Mouse (Mus musculus) effector memory CD4-positive, alpha-beta T cell, adult 7 months (primary cell): ENCODE results near the gene Dnali1. TPM values are rescaled to one million over a fixed set of nuclear protein-coding genes. Genes with fewer than 3 reads are reported as not detected.

Experiments
- polyA plus RNA-seq: library from polyadenylated mRNA; unstranded; fragments of 100-300 nt; shearing (Covaris generic); gene quantifications from one replicate; pipeline ENCODE4 v1.2.1, GENCODE M21; 2017

Dnali1 gene
- polyA plus RNA-seq: 0.29 TPM

DNA sequence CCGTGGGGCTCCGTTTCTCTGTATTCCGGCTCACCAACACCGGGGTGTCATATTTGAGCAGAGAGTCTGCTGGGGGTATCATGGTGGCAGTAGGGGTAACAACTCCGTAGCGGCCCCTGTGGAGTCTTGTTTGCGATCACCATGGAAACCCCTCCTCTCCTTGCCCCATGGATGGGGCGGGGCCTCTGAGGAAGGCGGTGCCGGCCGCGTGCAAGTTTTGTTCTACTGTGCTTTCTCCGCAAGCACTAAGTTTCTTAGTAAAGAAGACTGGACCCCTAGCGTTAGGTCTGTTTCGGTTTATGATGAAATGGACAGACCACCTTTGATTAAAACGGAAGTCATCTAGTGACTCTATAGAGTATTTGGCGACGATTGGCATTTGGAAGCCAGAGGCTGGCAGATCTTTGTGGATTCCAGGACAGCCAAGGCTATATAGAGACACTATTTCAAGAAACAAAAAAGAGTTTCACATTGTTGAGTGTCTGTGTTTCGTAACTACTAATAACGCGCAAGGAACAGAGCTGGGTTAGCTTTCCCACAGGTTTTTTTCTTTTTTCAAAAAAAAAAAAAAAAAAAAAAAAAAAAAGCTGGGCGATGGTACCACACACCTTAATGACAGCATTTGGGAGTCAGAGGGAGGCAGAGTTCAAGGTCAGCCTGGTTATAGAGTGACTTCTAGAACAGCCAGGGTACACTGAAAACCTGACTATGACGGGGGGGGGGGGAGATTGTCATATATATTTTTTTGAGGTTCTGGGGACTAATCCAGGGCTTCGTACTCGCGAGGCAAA is at the start of gene Dnali1:
TSS of gene Dnali1 (minus strand) at position 187 of the 791 bp plus-strand sequence.

DNA sequence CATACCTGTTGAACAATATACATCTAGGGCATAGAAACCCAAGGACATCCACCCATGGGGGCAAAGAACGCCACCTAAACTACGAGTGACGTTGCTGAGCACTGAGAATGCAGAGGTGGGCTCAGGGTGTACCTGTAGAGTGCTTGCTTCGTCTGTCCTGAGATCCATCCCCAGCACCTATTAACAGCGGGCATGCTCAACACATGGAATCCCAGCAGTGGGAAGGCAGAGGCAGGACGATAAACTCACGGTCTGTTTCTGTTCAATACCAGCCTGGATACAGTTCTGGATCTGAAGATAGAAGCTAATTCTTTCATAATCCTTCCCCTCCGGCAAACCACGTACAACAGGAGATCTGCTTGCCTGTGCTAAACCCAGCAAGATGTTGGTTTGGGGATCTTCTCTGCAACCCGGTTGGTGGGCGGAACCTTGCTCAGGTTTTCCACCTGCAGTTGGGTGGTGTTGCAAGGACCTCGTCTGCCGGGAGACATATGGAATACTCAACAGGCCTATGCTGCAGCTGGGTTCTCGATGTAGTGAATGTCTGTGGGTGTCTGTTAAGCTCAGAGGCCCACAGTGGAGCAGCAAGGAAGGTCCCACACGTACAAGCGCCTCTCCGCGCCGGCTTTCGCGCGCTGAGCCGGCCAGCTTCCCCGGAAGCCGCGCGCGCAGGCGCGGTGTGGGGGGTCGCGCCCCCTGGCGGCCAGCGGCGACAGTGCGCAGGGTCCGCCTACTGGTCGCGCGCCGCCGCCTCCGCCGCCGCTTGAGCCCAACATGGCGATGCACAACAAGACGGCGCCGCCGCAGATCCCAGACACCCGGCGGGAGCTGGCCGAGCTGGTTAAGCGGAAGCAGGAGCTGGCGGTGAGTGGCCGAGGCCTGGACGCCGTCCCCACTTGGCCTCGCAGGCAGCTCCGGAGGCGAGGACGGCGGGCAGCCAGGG is 19.2 kb upstream of the Dnali1 start, which contains the start of gene Meaf6:
TSS of gene Meaf6 (plus strand) at position 732 of the 943 bp plus-strand sequence.

DNA sequence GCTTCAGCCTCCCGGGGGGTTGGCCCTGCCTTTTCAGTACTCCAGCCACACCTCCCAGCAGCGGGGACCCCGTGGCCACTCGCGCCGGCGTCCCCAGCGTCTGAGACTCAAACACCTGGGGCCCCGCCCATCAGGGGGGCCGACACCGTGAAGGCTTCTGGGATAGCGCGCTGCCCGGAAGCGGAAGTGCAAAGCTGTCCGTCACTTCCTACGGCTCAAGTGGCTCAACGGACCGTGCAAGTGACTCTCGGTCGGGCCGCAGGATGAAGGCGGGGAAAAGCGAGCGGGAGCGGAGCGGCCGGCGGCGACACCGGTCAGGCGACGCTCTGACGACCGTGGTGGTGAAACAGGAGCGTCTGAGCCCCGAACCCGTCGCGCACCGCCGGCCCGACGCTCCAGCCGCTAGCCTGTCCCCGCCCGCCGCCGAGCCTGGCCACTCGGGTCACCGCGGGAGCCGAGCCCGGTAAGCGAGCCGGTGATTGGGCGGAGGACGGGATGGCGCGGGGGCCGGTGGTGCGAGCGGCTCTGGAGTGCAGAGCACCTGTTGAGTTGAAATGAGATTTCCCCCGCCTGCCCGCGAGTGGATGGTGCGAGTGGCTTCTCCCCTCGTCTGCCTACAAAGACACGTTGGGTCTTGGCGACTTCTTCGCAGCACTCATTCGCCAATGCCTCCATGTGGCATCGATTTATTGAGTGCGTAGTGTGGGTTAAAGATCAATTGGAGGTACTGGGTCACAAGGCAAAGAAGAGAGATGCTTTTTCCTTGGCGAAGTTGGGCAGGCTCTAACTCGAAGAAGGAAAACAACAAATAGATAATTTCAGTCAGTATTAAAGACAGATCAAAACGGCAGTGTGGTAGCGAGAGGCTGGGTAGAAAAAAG is 1.2 kb upstream of the Dnali1 start, which contains the start of gene Snip1:
TSS of gene Snip1 (plus strand) at position 183 of the 881 bp plus-strand sequence.

DNA sequence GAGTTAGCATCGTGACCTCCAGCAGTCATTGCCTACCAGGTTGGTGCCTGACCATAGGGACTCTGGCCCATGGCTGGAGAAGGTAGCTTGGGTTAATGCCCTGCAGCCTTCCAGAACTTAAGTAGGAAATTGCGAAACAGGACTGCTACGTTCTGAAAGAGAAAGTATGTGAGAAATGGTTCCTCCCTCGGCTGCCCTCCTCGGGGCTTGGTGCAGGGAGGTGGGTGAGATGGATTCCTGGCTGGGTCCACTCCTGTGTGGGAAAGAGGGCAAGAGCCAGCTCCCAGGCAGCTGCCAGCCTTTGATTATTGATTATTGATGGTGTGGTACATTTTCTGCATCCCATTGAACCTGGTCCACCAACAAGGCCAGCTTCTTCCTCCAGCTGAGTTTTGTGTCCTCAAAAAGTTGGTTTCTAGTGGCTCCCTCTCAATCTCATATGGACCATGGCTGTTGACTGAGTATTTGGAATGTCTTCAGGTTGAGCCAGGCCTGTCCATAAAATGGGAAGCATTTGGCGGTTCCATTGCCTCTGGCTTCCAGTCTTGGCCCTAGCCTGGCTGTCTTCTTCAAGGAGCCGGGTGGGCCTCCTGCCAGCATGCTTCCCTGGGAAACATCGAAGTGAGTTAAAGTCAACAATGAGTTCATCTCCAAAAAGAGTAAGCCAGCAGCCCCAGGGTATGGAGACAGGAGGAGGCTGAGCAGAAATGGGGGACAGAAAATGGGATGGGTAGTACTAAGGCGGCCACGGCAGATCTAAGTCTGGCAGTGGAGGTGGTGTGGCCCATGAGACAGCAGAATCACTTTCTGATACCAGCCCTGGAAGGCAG is 49.5 kb downstream of the Dnali1 start, which contains the start of gene Gnl2:
TSS of gene Gnl2 (plus strand) at position 780 of the 830 bp plus-strand sequence.

Other genes with a start within 250 kb of the Dnali1 start
- 182 TPM for gene Yrdc, start 215.0 kb downstream of the Dnali1 start, polyA plus RNA-seq
- 20.4 TPM for gene 1110065P20Rik, start 214.5 kb downstream of the Dnali1 start, polyA plus RNA-seq
- gene Maneal, start 203.5 kb downstream of the Dnali1 start, polyA plus RNA-seq: 2.6 TPM
- 0.55 TPM for gene Epha10, start 184.8 kb downstream of the Dnali1 start, polyA plus RNA-seq
- gene 9930104L06Rik, start 128.7 kb downstream of the Dnali1 start, polyA plus RNA-seq: 8.6 TPM
- gene Cdca8, start 126.4 kb downstream of the Dnali1 start, polyA plus RNA-seq: 2.3 TPM
- not detected for gene Rspo1, start 79.3 kb downstream of the Dnali1 start, polyA plus RNA-seq
- gene Gnl2, start 49.1 kb downstream of the Dnali1 start, polyA plus RNA-seq: 77.3 TPM
- gene Snip1, start 969 bp upstream of the Dnali1 start, polyA plus RNA-seq: 38.7 TPM
- 46.2 TPM for gene Meaf6, start 19.4 kb upstream of the Dnali1 start, polyA plus RNA-seq
- 222 TPM for gene Zc3h12a, start 62.1 kb upstream of the Dnali1 start, polyA plus RNA-seq